Mouse (Mus musculus): ENCODE results near the gene Ccnt2.
"Not testable (repeated sequence)": the region's sequence is repeated elsewhere in the genome, so short reads cannot be mapped to it uniquely, and the experiment has no call there.

Gene Ccnt2

DNA sequence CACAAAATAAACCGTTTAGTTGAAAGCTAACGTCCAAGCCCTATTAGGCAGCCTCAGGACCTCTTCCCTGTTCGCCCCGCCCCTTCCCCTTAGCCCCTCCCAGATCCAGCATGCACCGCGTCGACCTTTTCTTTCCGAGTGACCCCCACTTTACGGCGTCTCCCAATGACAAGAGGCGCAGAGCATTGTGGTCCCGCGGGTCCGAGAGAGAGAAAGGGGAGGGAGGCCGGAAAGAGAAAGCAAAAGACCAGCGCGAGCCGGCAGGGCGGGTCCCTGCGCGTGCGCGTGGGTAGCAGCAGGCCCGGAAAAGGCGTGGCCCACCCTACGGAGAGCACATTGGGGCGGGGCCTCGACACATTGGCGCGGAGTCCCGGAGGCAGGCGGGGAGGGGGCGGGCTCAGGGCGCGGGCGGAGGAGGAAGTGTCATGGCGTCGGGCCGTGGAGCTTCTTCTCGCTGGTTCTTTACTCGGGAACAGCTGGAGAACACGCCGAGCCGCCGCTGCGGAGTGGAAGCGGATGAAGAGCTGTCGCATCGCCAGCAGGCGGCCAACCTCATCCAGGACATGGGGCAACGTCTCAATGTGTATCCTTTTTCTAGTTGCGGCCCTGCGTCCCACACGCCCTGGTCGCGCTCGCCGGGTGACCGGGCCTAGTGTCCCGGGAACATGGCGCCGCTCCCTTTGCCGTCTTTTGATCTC, at the start of gene Ccnt2:
Gene Ccnt2 (plus strand): TSS at position 362 of the 698 bp plus-strand sequence.
- DNase-seq (ENCODE audit: low spot score in 2 of 2) = peak; percentile 98 to 99

- no peak for DNase-seq (ENCODE audit: low spot score in 2 of 2)
Measured at GRCm38 (mm10) chr1:127729096-127729495, 44.9 kb upstream of the Ccnt2 start, which contains the start of gene Acmsd. Acmsd (plus strand) TSS chr1:127729413.

DNA sequence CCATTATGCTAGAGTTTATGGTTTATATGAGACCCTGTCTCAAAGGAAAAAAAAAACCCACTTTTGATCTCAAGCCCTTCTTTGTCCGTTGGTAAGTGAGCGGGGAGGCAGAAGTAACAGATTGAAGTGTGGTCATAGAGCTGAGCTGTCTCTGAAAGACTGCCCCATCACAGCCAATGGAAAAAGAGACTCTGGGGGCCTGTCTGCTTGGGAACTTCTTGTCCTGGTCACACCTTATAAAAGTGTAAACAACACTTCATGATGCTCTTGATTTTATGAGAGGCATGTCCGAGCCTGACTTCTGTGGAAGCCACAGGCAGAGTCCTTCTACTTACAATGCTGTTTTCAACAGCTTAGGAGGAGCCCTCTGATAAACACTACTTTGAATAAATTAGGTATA, 42.9 kb upstream of the Ccnt2 start:
- DNase-seq (ENCODE audit: low spot score in 2 of 2) = no peak

DNA sequence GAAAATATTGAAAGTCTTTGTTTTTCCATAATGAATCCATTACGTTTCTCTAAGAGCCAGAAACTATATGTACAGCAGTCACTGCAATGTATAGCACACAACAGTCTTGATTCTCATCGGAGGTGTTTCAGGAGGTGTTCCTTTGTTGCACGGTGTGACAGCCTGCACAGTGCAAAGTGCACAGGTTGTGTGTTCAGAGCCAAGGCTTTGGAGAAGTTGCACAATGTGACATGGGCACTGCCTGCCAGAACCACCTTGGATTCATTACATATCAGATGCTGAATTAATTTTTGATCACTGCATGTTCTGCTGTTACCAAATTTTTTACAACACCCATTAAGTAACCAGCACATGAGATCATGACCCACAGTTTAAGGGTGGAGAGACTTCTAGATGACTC, 41.5 kb upstream of the Ccnt2 start:
- DNase-seq (ENCODE audit: low spot score in 2 of 2) = no peak

- no peak for DNase-seq (ENCODE audit: low spot score in 2 of 2)
Measured at GRCm38 (mm10) chr1:127732841-127733240, 41.1 kb upstream of the Ccnt2 start.

GRCm38 (mm10) chr1:127735356-127735755, 38.6 kb upstream of the Ccnt2 start:
- no peak for DNase-seq (ENCODE audit: low spot score in 2 of 2)

GRCm38 (mm10) chr1:127750401-127751102, 23.4 kb upstream of the Ccnt2 start:
- DNase-seq (ENCODE audit: low spot score in 2 of 2) = no peak

DNA sequence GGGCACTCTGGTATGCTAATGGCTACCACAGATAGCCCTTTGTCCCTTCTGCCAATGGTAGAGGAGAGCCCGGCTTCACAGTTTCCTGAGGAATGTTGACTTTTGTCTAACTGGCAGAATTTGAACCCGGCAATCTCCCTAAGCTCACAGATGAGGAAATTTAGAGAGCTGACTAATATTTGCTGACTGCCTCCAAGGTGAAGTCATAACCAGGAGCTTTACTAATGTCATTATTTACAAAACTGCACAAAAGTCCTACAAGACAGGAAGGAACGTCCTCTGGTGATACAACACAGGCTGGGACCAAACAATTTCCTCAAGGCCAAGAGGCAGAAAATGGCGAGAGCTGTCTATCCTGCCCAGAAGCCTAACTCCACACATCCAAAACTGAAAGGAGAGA, 18.2 kb upstream of the Ccnt2 start:
- DNase-seq (ENCODE audit: low spot score in 2 of 2) = no peak

DNA sequence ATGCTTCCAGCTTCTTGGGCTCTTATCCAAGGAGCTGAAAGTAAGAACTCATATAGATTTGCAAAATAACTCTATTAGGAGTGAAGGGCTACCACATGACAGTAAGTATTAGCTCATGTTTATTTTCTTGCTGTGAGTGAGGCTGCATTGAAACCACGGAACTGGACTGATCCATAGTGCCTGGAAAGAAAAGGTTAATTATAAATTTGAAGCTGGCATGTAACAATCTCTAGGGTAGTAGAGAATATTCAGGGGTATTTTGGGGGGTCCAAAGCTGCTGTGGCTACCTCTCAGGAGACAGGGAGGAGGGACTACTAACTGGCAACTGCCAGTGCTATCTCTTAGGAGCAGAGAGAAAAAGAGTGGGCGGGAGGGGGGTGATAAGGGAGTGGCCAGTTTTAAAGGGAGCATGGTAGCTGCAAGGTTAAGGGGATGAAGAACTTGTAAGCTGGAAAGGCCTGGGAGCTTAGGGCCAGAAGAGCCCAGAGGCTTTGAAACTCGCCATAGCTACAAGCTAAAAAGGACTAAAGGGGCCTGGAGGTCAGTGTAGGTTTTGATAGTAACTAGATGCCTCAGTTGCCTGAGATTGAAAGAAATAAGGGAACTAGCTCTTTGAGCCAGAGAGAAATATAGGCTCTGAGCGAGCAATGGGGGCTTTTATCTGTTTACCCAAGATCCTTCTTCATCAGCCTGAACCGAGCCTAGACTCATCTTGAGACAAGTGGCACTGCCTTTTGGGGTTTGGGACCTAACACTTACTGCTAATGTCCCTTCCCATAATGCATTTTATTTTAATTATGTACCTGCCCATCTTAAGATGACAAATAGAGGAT, 17.4 kb upstream of the Ccnt2 start:
- DNase-seq (ENCODE audit: low spot score in 2 of 2) = no peak

DNA sequence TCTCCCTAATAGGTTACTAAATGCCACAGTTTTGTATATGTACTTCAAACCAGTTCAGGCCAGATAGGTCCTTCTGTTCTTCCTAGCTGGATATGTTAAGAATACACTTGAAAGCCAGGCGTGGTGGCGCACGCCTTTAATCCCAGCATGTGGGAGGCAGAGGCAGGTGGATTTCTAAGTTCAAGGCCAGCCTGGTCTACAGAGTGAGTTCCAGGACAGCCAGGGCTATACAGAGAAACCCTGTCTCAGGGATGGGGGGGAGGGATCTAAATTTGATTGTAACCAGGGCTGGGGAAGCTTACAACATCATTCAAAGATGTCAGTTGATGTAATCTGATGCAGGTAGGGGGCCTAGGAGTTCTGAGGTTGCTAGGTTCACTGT, 16.8 kb upstream of the Ccnt2 start:
- not testable (repeated sequence) for DNase-seq (ENCODE audit: low spot score in 2 of 2)

DNA sequence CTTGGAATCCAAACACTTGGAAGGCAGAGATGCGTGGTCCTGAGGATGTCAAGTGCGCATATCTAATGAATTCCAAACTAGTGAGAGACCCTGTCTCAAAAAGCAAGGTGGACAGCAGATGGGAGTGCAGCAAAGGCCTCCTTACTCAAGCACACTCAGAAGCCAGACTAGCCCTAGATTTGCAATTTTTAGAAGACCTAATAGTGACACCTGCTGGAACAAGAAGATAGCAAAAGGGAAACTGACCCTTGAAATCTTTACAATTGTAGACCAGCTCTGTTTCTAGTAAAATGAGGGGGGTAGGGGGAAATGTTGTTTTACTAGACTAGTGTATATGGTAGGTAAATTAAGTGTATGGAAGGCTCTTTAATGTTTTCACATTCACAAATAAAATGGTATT, 8.5 kb upstream of the Ccnt2 start:
- DNase-seq (ENCODE audit: low spot score in 2 of 2) = no peak

DNA sequence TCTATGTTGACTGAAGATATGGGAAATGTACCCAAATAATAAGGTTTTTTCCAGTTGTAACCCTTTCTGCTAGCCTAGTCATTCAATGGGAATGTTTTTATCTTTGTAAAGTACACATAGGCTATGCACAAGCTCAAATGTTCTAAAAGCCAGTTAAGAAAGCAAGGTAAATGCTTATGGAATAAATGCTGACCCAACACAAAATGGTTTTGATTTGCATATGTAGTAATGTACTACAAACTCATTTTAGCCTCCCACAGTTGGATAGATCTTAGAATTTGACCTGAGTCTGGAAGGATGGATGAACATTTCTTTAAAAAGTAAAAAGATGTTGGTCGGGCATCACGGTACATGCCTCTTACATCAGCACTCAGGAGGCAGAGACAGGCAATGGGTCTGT, 7.2 kb upstream of the Ccnt2 start:
- no peak for DNase-seq (ENCODE audit: low spot score in 2 of 2)

GRCm38 (mm10) chr1:127773198-127773802, 664 bp upstream of the Ccnt2 start:
- DNase-seq (ENCODE audit: low spot score in 2 of 2) = no peak

DNA sequence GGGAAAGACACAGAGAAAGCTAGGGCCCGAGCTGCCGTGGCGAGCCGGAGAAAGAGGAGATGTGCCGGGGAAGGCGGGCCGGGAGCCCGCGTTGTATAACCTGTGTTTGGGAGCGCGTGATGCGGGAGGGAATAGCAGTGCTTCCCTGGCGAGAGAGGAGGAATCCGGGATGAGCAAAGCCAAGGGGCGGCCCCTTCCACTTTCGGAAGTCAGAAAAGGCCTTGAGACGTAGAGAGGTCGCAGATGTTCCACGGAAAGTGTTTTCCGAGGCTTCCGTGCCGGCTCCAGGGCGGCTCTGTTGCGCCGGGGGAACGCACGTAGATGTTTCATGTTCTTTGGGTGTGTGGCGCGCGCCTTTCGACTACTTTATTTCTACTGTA, 527 bp downstream of the Ccnt2 start:
- DNase-seq (ENCODE audit: low spot score in 2 of 2) = peak in 1 of 2 experiments; percentile 64

DNA sequence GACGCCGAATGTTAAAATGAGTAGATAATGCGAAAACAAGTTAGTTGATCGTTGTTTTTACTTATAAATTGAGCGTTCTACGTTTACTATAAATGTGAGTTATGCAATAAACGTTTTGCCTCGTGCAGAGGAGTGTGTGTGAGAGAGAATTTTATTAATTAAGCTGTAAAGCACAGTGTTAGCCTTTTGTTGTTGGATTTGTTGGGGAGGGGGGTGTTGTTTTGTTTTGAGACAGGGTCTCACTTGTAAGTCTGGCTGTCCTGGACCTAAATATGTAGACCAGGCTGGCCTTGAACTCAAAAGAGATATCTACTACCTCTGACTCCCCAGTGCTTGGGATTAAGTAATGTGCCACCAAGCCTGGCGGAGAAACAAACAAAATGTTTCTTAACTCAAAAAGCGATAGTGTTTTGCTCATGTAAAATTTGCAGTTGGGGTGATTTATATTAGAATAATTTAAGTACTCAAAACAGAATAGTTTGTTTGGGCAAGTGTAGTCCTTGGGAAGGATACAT, 1.3 kb downstream of the Ccnt2 start:
- DNase-seq (ENCODE audit: low spot score in 2 of 2) = no peak

GRCm38 (mm10) chr1:127776246-127776645, 2.3 kb downstream of the Ccnt2 start:
- DNase-seq (ENCODE audit: low spot score in 2 of 2) = no peak

- no peak for DNase-seq (ENCODE audit: low spot score in 2 of 2)
Measured at GRCm38 (mm10) chr1:127778611-127779010, 4.6 kb downstream of the Ccnt2 start.

DNA sequence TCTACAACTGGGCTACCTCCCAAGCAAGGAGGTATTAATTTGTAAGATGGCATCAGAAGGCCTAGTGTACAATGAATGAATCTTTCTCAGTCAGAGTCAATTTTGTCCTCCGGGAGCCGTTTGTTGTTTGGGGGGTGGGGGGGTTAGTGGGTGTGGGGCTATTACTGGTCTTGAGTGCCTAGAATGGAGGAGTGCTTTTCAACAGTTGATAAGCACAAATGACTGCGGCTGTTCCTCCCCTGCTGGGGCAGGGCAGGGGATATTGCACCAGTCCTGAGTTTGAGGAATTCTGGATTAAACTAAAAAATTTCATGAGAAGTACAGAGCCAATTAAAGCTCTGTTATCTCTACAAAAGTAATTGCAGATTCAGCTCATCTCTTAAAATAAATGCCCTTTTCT, 6.2 kb downstream of the Ccnt2 start:
- DNase-seq (ENCODE audit: low spot score in 2 of 2) = no peak

- DNase-seq (ENCODE audit: low spot score in 2 of 2) = no peak
Measured at GRCm38 (mm10) chr1:127780849-127781248, 6.9 kb downstream of the Ccnt2 start.

DNA sequence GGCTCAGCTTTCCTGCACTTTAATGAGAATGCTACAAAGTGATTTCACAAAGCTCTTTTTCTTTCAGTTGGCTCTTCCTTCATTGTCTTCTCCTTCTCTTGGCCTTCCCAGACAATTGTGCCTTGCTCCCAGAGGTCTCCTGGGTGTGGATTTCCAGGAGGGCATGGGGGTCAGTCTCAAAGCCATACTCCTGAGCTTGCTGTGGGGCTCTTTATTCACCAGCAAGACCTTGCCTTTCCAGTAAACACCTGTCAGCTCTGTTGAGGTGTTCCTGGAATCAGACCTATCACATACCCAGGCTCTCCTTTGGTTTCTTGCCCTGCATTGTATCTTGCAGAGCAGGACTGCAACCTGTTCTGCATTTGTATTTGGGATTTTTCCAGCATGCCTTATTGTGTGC, 9.9 kb downstream of the Ccnt2 start:
- DNase-seq (ENCODE audit: low spot score in 2 of 2) = no peak

DNA sequence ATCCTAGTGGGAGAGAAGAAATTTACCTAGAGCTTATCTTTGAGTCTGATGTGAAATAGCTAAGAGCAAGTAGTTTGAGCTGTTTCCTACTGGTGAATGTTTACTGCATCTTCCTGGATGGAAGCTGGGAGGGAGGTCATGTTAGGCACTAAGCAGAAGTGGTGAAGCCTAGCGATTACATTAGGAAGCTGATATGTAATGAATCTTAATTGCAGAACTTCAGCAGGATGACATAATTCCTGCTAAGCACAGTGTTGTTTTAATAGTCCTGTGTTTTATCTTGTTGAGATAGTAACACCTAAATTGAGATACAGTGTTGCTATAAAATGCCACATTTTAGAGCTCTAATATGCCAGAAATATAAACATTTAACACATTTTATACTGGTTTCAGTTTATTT, 11.9 kb downstream of the Ccnt2 start:
- no peak for DNase-seq (ENCODE audit: low spot score in 2 of 2)

- no peak for DNase-seq (ENCODE audit: low spot score in 2 of 2)
Measured at GRCm38 (mm10) chr1:127788943-127789342, 15.0 kb downstream of the Ccnt2 start.
